Mouse (Mus musculus) kidney, adult 2 months (tissue): ENCODE results near the gene Fkbp5.

Source experiments
- CTCF ChIP-seq: fragments of 200-500 bp; conservative IDR thresholded peaks from 2 replicates; pipeline ENCODE4 v1.5.1; 2011; ENCODE audit warnings: low read depth, mild to moderate bottlenecking, control low read depth, low read length, moderate library complexity, mixed read lengths; ENCODE audit not compliant: insufficient read depth, insufficient read length
- POLR2A ChIP-seq: fragments of 200-500 bp; IDR thresholded peaks from one replicate; pipeline ENCODE4 v1.6.1; 2011; ENCODE audit warnings: low read depth, low read length, control low read depth

DNA sequence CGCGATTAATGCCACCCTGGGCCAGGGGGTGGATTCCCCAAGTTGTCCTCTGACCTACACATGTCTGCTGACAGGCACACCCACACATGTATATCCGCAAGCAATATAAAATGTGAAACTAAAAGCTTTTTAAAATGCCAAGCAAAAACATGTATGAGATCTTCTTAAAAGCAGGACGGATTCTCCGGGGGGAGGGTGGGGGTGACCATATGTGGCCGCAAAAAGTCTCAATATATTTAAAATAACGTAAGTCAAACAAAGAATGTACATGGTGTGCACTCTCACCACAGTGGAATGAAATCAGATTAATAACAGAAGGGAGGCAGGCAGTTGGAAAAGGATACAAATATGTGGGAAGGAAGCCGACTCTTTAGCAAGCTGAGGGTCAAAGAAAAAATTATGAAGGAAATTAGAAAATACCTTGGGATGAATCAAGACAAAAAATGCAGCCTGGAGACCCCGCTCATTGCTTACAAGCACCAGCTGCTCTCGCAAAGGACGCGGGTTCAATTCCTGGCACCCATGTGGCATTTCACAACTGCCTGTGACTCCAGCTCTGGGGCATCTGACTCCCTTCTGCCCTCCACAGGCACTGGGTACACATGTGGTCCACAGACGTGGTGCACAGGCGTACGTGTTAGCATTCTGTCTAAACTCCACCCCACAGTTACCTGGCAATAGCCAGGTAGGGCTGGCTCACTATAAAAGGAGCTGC lies 123.1 kb downstream of the Fkbp5 start:
- no peak for TF ChIP-seq CTCF
- no peak for TF ChIP-seq POLR2A
